Mouse (Mus musculus) stomach, postnatal 0 days (tissue): Measurements from ENCODE around the gene Disp1.

Experiments
- CTCF ChIP-seq: IDR thresholded peaks from 2 replicates; pipeline ENCODE4 v1.5.1; 2016; ENCODE audit warnings: antibody characterized with exemption, low read depth, mild to moderate bottlenecking, moderate library complexity
- EP300 ChIP-seq: optimal IDR thresholded peaks from 2 replicates; pipeline ENCODE3; 2016; ENCODE audit warnings: antibody characterized with exemption

DNA sequence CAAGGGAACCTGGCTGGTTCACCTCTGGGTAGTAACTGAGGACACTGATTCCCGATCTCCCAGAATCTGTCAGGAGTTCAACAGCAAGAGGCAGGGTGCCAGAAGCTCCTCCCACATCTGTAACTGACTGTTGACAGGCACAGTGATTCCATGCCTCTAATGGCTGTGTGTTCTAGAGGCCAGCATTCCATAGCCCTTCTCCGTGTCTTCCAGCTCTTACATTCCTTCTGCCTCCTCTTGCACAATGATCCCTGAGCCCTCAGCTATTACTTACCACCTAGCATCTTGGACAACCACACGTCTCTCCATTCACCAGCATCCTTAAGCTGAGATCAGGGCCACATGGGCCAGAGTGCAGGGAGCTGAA lies 165.1 kb downstream of the Disp1 start:
- TF ChIP-seq CTCF (no peak), EP300 (no peak)
